Mouse (Mus musculus): ENCODE measurements around the gene Casq1.
A peak's percentile ranks its signal among the peaks of the same experiment; 100 is the strongest.

The Casq1 gene

GRCm38 (mm10) chr1:172205741-172206087 is 14.0 kb downstream of the Casq1 start:
- no peak for DNase-seq

- peak; percentile 65 for DNase-seq
Observed at GRCm38 (mm10) chr1:172204814-172205740, 14.6 kb downstream of the Casq1 start.

- peak; percentile 34 for DNase-seq
Observed at GRCm38 (mm10) chr1:172204033-172204813, 15.4 kb downstream of the Casq1 start.

- peak; percentile 23 for DNase-seq
Observed at GRCm38 (mm10) chr1:172203566-172203965, 16.1 kb downstream of the Casq1 start.

- DNase-seq = peak; percentile 37
Observed at GRCm38 (mm10) chr1:172202894-172203522, 16.7 kb downstream of the Casq1 start.

- peak; percentile 81 for DNase-seq
Observed at GRCm38 (mm10) chr1:172201967-172202880, 17.4 kb downstream of the Casq1 start.

GRCm38 (mm10) chr1:172200871-172201447 is 18.7 kb downstream of the Casq1 start:
- DNase-seq = peak; percentile 63

GRCm38 (mm10) chr1:172200161-172200560 is 19.5 kb downstream of the Casq1 start:
- no peak for DNase-seq

GRCm38 (mm10) chr1:172198996-172199395 is 20.7 kb downstream of the Casq1 start:
- no peak for DNase-seq

GRCm38 (mm10) chr1:172198316-172198715 is 21.4 kb downstream of the Casq1 start:
- DNase-seq = no peak

GRCm38 (mm10) chr1:172197851-172198250 is 21.8 kb downstream of the Casq1 start:
- peak; percentile 58 for DNase-seq

GRCm38 (mm10) chr1:172197146-172197545 is 22.5 kb downstream of the Casq1 start:
- DNase-seq = no peak

GRCm38 (mm10) chr1:172194435-172194834 is 25.2 kb downstream of the Casq1 start:
- no peak for DNase-seq

- DNase-seq = no peak
Observed at GRCm38 (mm10) chr1:172192217-172192616, 27.5 kb downstream of the Casq1 start.

GRCm38 (mm10) chr1:172191578-172191977 is 28.1 kb downstream of the Casq1 start:
- DNase-seq = no peak

- DNase-seq = no peak
Observed at GRCm38 (mm10) chr1:172188891-172189290, 30.8 kb downstream of the Casq1 start.

GRCm38 (mm10) chr1:172186401-172187289 is 33.0 kb downstream of the Casq1 start:
- DNase-seq = no peak

- no peak for DNase-seq
Observed at GRCm38 (mm10) chr1:172183915-172184314, 35.8 kb downstream of the Casq1 start.

GRCm38 (mm10) chr1:172183056-172183455 is 36.6 kb downstream of the Casq1 start:
- DNase-seq = no peak

GRCm38 (mm10) chr1:172181777-172182176 is 37.9 kb downstream of the Casq1 start:
- no peak for DNase-seq

GRCm38 (mm10) chr1:172180881-172181280 is 38.8 kb downstream of the Casq1 start:
- no peak for DNase-seq

All from cerebellum, adult 11 months (tissue).